Mouse (Mus musculus) urinary bladder, postnatal 14 days (tissue): Measurements from ENCODE around the gene Trappc10.

ENCODE experiments used
- DNase-seq: peaks from one replicate; pipeline ENCODE4 v3.0.0; 2021; ENCODE audit warnings: low spot score

Gene Trappc10

DNA sequence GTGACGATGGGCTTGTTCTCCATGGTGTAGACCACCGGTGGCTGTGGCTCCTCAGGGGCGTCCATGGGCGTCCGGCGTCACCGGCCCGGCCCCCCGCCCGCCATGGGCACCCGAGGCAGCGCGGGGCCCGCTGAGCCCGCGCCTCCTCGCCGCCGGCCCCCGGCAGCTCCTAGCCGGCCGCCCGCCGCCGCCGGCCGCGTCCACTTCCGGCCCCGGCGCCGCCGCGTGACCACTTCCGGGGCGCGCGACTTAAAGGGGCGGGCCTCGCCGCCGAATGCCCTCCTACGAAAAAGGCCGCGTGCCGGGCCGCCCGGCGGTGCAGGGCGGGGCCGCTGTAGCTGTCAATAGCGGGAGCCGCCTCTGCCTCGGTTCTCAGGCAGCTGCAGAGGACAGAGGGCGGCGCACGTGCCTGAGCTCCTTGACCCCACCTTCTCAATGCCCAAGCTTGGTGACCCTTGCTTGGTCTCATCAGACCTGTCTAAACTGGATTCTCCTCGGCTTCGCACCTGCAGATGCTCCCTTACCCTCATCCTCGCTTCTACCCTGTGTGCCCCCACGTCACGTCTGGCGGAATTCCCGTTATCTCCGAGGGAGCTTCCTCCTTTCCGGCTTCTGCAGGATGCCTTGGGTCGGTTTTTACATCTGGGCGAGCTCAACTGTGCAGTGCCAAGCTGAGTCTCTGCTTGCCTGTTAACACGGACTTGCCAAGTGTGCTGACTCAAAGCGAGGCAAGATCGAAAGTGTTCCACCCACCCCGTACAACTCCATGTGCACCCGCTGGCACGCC, at the start of gene Trappc10:
TSS of gene Trappc10 (minus strand) at position 204 of the 787 bp plus-strand sequence.
- peak; percentile 89 for DNase-seq

DNA sequence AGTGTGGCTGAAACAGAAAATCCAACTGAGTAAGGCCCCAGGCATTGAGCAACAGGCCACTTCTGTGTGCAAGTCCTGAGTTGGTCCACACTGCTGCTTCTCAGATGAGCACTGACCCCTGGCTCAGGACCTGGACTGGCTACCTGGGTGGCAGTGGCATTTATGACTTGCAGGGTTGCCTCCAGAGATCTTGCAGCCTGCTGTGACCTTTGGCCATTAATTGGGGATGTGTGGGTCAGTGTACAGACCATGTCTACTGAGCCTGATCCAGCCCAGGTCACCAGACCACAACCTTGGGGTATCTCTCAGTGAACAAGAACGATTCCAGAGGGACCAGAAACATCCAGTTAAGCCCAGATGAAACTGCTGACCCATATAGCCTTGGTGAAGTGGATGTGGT, 49.1 kb upstream of the Trappc10 start:
- no peak for DNase-seq

- DNase-seq = no peak
These were observed 47.9 kb upstream of the Trappc10 start for GRCm38 (mm10) chr10:78292381-78292780.

DNA sequence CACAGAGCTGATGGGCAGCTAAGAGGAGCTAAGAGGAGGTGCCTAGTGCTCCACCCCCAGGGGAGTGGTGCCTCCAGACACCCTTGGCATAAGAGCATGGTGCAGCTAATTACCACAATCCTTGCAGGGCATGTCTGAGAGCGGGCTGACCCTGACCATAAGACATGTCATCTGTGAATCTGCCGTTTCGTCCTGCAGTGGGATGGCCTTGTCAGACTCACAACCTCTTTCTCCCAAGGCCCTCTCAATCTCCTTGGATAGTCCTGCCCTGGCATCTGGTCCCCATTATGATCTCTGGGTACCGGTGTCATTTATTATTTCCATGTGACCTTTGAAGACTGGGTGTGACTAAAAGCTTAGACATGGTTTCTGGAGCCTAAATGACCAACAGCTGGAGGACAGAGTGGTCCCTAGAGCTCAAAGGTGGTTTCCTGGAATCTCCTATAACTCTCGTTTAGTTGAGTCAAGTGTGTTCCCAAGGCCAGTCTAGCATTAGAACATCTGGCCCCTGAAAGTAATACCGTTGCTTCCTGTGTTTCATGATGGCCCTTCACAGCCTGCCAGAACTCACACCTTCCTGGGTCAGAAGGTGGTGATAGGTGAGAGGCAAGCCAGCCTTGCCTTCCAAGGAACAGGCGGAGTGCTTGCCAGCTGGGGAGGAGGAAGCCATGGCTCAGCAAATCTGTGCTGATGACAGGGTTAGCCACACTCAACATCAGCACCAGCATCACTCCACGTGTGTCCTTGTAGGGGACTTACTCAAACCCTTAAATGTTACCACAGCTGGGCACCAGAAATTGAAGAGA, 46.5 kb upstream of the Trappc10 start:
- no peak for DNase-seq

DNA sequence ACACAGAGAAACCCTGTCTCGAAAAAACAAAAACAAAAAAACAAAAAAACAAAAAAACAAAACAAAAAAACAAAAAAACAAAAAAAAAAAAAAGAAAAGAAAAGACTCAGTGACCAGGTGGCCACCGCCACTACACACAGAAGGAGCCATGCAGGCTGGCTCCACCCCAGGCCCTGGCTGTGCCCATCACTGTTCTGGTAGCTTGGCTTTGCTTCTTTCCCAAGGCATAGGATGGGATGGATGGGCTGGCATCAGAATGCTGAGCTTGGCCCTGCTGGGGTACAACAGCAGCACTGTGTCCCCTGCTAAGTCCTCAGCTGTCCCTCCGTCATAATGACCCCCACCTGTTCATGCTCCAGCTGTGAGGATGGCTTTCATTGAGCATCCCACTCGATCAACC, 44.5 kb upstream of the Trappc10 start:
- no peak for DNase-seq

DNA sequence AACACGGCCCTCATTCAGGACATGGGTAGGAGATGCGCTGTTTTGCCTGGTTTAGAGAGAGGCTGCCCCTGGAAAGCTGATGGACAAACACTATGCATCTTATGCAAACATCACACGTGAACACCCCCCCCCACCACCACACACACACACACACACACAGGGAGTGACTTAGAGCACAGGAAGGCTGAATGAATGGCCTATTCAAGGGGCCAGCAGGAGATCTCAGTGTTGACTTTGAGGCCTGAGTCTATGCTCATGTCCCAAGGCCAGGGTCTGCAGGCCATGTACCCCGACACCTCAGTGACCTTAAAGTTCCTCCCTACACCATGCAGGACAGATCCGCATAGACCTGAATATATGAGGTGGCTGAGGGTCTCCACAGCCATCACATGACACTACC, 43.7 kb upstream of the Trappc10 start:
- no peak for DNase-seq

- DNase-seq = no peak
These were observed 43.2 kb upstream of the Trappc10 start for GRCm38 (mm10) chr10:78287465-78288132.

DNA sequence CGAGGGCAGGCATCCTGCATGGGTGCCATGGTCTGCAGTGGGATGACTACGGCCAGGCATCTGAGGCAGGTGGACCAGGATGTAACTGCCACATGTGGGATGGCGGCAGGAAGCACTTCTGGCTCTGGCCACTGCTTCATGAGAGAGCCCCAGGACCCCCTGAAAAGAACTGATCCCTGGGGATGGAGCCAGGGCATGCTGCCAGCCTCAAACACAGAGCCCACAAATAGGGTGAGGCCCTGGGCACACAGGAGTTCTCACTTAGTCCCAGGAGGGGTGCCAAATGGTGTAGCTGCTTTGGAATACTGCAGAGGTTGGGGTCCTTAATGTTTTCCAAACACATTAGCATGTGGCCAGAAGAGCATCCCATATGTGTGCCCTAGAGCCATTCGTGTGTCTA, 41.5 kb upstream of the Trappc10 start:
- DNase-seq = no peak

DNA sequence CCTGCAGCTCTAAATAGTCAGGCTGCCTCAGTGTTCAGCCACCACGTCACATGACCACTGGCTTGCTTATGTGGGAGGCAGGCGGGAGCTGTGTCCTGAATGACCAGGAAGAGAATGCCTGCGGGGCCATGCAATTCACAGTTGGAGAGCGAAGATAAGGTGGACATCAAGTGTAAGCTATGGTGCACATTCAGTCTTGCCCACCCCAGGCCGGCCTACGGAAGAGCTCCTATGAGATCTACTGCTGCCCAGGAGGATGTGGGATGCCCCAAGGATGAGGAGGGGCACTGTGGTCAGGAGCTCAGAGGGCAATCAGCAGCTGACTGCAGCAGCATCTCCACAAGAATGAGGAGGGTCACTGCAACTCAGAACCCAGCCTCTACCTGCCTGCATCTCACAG, 41.0 kb upstream of the Trappc10 start:
- no peak for DNase-seq

GRCm38 (mm10) chr10:78284812-78285211, 40.4 kb upstream of the Trappc10 start:
- no peak for DNase-seq

DNA sequence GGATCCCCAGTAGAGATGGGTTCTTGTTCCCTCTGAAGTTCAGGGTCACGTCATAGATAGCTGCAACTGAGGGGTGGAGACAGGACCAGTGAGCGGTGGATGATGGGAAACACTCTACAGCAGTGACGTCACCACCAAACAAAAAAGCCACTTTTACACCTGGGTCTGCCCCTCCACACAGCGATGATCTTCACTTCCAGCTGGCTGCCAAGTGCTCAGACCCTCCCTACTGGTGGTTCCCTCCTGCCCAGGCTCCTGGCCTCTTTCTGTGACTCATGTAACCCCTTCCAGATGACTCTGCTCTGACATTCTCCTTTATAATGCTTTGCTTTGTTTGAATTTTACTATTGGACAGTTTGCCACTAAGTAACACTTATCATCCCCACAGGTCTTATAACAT, 38.0 kb upstream of the Trappc10 start:
- no peak for DNase-seq

DNA sequence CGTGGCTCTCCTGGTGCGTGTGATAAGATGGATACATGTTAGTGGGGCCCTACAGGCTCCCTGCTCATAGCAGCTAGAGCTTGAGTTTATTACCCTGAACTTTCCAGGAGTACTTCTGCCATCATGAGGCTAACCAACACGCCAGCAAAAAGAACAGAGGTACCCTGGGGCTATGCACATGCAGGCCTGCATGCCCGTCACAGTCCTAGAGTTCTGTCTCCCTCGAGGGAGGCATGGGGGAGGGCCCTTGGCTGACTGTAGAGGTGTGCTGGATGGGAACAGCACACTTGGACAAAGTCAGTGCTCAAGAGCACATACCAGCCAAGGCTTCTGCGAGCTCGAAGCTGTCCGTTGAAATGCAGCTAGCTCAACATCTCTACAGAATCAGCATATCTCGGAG, 36.0 kb upstream of the Trappc10 start:
- no peak for DNase-seq

DNA sequence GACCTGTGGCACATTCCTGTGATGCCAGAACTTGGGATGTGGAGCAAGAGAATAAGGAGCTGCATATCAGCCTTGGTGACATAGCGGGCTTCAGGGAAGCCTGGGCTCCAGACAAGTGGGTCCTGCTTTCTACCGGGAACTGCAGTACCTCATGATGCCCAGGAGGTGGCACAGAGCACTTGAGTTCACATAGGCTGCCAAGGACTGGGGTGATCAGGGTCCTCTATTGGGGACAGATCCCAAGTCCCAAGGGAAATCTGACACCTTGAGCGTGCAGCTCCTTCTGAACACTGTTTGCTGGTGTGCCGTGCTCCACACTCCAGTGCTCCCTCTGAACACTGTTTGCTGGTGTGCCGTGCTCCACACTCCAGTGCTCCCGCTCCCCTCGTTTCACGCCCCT, 34.8 kb upstream of the Trappc10 start:
- DNase-seq = peak; percentile 23

DNA sequence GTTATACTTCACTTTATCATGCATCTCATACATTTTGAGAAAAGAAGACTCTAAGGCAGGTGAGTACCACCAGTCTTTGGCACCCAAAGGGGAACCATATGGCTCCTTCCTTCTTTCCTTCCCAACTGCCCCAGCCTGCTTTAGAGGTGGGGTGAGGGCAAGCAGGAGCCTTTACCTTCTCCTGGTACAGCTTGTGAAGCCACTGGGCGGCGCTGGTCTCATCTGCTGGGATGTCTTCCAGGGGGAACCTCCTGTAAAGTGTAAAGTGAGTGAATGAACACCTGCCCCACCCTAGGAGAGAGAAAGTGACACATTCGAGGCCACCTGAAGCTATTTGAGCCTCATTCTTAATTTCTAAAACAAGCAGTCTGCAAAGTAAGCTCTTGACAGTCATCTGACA, 33.4 kb upstream of the Trappc10 start:
- no peak for DNase-seq

DNA sequence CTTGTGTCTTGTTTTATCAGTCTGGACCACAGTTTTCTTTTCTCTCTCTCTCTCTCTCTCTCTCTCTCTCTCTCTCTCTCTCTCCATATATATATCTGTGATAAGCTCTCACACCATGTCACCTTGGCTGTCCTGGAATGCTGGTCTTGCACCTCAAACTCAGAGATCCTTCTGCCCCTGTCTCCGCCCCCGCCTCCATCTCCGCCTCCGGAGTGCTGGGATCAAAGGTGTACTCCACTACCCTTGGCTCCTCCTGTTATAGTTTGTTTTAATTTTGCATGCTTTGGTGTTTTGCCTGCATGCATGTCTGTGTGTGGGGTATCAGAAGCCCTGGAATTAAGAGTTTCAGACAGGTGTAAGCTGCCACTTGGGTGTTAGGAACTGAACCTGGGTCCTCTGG, 31.8 kb upstream of the Trappc10 start:
- no peak for DNase-seq

- no peak for DNase-seq
These were observed 28.5 kb upstream of the Trappc10 start for GRCm38 (mm10) chr10:78272932-78273331.

- no peak for DNase-seq
These were observed 21.4 kb upstream of the Trappc10 start for GRCm38 (mm10) chr10:78265881-78266280.

DNA sequence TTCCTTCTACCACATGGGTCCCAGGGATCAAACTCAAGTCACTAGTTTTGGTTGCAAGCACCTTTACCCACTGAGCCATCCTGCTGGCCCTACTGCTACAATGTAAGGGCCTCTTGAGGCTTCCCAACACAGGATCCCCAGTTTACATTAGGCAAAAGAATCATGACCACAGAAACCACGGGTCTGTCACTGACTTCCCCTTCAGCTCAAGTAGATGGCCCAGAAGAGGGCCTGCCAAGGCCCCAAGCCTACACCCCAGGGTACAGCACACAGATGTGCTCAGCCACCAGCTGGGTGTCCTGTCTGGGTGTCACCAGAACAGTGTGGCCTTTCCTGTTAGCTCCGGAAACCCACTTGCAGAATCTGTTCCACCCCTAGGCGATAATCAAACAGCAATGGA, 20.3 kb upstream of the Trappc10 start:
- DNase-seq = no peak

GRCm38 (mm10) chr10:78260916-78261650, 16.6 kb upstream of the Trappc10 start:
- no peak for DNase-seq

- peak; percentile 32 for DNase-seq
These were observed 15.9 kb upstream of the Trappc10 start for GRCm38 (mm10) chr10:78260322-78260721.

GRCm38 (mm10) chr10:78259702-78260101, 15.3 kb upstream of the Trappc10 start:
- peak; percentile 30 for DNase-seq

- no peak for DNase-seq
These were observed 14.8 kb upstream of the Trappc10 start for GRCm38 (mm10) chr10:78259230-78259629.
